Mouse (Mus musculus) spleen, adult 2 months (tissue): ENCODE data around the gene Lrwd1.

Experiments
- CTCF ChIP-seq: fragments of 200-500 bp; IDR thresholded peaks from 2 replicates; pipeline ENCODE4 v1.5.1; 2011; ENCODE audit warnings: mild to moderate bottlenecking, inconsistent platforms; ENCODE audit not compliant: insufficient read depth, insufficient read length, insufficient replicate concordance; ENCODE audit errors: extremely low read depth
- POLR2A ChIP-seq: fragments of 200-500 bp; IDR thresholded peaks from 2 replicates; pipeline ENCODE4 v1.6.1; 2011; ENCODE audit warnings: low read depth, low read length, inconsistent platforms

GRCm38 (mm10) chr5:136152365-136152764 lies 16.5 kb upstream of the Lrwd1 start:
- no peak for TF ChIP-seq POLR2A
- TF ChIP-seq CTCF = no peak
